Mouse (Mus musculus) urinary bladder, postnatal 25 days (tissue): ENCODE measurements around the gene Ube2c.

Experiments used
- DNase-seq: peaks from one replicate; pipeline ENCODE4 v3.0.0; 2022; ENCODE audit warnings: low spot score

Gene Ube2c

DNA sequence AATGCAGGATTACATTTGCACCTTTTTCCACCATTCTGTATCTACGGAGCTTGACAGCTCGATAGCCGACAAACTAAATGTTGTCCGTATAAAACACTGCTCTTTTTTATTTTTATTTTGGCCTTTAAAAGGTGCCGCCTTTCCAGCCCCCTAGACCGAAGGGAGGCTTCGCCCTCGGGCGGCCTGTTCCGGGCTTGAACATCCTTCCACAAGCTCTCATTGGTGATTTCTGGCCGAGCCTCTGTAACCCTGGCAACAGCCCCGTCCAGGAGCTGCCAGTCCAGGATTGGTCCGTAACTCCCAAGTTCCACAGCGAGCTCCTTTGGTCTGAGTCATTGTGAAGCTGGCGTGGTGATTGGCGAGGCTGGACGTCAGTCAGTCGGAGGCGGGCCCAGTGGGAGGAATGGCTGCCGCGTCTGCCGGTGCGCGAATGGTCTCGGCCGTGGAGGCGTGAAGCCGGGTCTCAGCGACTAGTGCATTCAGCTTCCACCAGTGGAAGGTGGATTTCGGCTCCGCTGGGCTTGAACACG lies 53.0 kb downstream of the Ube2c start, which contains the start of gene Zswim1:
Zswim1 (plus strand) TSS at position 51 of the 530 bp plus-strand sequence.
- peak; percentile 100 for DNase-seq

DNA sequence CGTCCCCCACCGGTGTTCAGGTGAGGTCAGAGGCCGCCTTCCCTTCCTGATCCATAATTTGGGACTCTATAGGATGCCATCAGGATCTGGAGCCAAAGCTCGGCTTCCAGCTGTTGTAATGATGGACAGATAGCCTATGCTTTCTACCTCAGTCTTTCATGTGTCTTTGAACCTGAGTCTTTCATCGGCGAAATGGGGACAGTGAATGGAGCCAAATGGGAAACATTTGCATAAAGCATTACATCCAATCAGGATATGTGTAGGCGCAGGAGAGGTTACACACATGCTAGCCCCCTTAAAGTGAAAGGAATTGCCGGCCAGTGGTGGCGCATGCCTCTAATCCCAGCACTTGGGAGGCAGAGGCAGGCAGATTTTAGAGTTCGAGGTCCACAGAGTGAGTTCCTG lies 53.5 kb downstream of the Ube2c start:
- no peak for DNase-seq

- DNase-seq: no peak
These were observed 54.3 kb downstream of the Ube2c start for GRCm38 (mm10) chr2:164823969-164824368.

DNA sequence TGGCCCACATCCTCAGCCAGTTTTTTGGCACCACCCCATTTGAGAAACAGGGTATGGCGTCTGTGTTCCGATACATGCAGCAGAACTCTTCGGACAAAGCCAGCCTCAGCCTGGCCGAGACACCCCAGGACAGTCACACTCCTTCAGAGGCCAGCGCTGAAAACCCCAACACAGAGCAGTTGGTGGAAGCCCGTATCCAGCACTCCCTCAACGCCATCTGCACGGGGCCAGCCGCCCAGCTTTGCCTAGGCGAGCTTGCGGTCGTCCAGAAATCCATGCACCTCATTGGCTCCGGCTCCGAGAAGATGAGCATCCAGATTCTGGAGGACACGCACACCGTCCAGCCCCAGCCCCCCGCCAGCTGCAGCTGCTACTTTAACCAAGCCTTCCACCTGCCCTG lies 55.8 kb downstream of the Ube2c start:
- DNase-seq: no peak

DNA sequence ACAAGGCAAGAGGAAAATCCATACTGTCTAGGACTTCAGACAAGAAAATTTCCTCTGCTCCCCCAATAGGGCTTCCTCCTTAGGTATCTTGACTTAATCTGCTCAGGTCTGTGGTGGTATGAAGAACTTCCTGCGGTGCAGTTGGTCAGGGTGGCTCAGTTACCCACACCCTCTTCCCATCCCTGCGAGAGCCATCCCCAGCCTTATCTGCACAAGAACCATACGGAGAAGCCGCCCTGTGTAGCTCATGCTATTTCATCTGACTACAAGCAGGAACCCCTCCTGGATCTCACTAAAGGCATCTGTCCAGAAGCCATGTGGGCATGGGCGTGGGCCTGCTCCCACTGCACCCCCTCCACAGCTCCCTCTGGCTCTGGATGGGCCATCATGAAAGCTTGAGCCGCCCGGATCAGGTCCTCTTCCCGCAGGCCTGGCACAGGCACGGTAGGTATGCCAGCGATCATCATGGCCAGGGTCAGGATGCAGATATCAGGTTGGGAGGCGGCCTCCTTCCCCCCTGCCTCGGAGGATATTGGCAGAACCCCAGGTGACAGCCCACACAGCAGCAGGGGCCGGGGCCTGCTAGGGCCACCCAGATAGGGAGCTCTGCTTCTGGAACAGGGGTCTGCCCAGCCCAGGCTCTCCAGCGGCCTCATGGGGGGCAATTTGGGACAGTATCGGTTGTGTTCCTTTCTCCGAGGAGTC lies 57.6 kb downstream of the Ube2c start:
- no peak for DNase-seq
